Mouse (Mus musculus): Measurements from ENCODE around the gene Bmp2k. TPM values are rescaled to one million over a fixed set of nuclear protein-coding genes. Genes with fewer than 3 reads are reported as not detected.

Gene Bmp2k
- polyA plus RNA-seq, 1 experiment from 2014 or later: 26.5 TPM

GRCm38 (mm10) chr5:96980008-96980634, 17.4 kb upstream of the Bmp2k start:
- H3K4me1 ChIP-seq (ENCODE audit: control insufficient read depth, low read depth, low read length): peaks cover 14% of the 10 kb centered on the region
- 15% methylated on average over 15 of the region's 15 CpGs for WGBS (ENCODE audit: insufficient replicate concordance)
- H3K4me2 ChIP-seq (ENCODE audit: low read depth, low read length): peak overlapping the region; percentile 38
- no peaks in the 10 kb centered on the region for H3K36me3 ChIP-seq (ENCODE audit: control insufficient read depth, insufficient read depth)
- H3K27me3 ChIP-seq (ENCODE audit: control insufficient read depth, insufficient read depth, low read depth, low read length): peaks cover 22% of the 10 kb centered on the region
- H3K9me3 ChIP-seq (replicated peaks; ENCODE audit: control insufficient read depth, low read length): no peaks in the 10 kb centered on the region
- peak overlapping the region; percentile 35; the same call in 1 of the 2 replicates for H3K27ac ChIP-seq (ENCODE audit: low read length)
- 0 out of 2 replicates have a peak overlapping the region, but pooled peaks have one; percentile 11 for H3K4me3 ChIP-seq (ENCODE audit: low read depth, low read length)
- H3K9ac ChIP-seq (ENCODE audit: low read depth, low read length): no peak overlapping the region
- ATAC-seq (ENCODE audit: low read depth): no peak

GRCm38 (mm10) chr5:96981987-96982386, 15.5 kb upstream of the Bmp2k start:
- no peak for ATAC-seq (ENCODE audit: low read depth)
- H3K4me1 ChIP-seq (ENCODE audit: control insufficient read depth, low read depth, low read length): peaks cover 14% of the 10 kb centered on the region
- no peaks in the 10 kb centered on the region for H3K36me3 ChIP-seq (ENCODE audit: control insufficient read depth, insufficient read depth)
- no peak overlapping the region for H3K27ac ChIP-seq (ENCODE audit: low read length)
- H3K9ac ChIP-seq (ENCODE audit: low read depth, low read length): no peak overlapping the region
- peaks cover 22% of the 10 kb centered on the region for H3K27me3 ChIP-seq (ENCODE audit: control insufficient read depth, insufficient read depth, low read depth, low read length)
- H3K4me3 ChIP-seq (ENCODE audit: low read depth, low read length): no peak overlapping the region
- H3K4me2 ChIP-seq (ENCODE audit: low read depth, low read length): no peak overlapping the region
- no peaks in the 10 kb centered on the region for H3K9me3 ChIP-seq (replicated peaks; ENCODE audit: control insufficient read depth, low read length)
- WGBS (ENCODE audit: insufficient replicate concordance): 64% methylated on average over 3 of the region's 3 CpGs

- Histone ChIP-seq H3K27me3 (ENCODE audit: control insufficient read depth, insufficient read depth, low read depth, low read length) (peaks cover 22% of the 10 kb centered on the region), H3K4me3 (ENCODE audit: low read depth, low read length) (no peak overlapping the region), H3K27ac (ENCODE audit: low read length) (no peak overlapping the region), H3K9me3 (replicated peaks; ENCODE audit: control insufficient read depth, low read length) (no peaks in the 10 kb centered on the region), H3K36me3 (ENCODE audit: control insufficient read depth, insufficient read depth) (no peaks in the 10 kb centered on the region), H3K4me2 (ENCODE audit: low read depth, low read length) (no peak overlapping the region), H3K9ac (ENCODE audit: low read depth, low read length) (no peak overlapping the region), H3K4me1 (ENCODE audit: control insufficient read depth, low read depth, low read length) (peaks cover 16% of the 10 kb centered on the region)
- 51% methylated on average over 7 of the region's 7 CpGs for WGBS (ENCODE audit: insufficient replicate concordance)
- no peak for ATAC-seq (ENCODE audit: low read depth)
Observed at GRCm38 (mm10) chr5:96983142-96983541, 14.3 kb upstream of the Bmp2k start.

- ATAC-seq (ENCODE audit: low read depth): no peak
- peak overlapping the region; percentile 10; the same call in 1 of the 2 replicates for H3K27ac ChIP-seq (ENCODE audit: low read length)
- peaks cover 3% of the 10 kb centered on the region; the same call in 1 of the 2 replicates for H3K27me3 ChIP-seq (ENCODE audit: control insufficient read depth, insufficient read depth, low read depth, low read length)
- peaks cover 19% of the 10 kb centered on the region for H3K4me1 ChIP-seq (ENCODE audit: control insufficient read depth, low read depth, low read length)
- H3K9me3 ChIP-seq (replicated peaks; ENCODE audit: control insufficient read depth, low read length): no peaks in the 10 kb centered on the region
- H3K4me2 ChIP-seq (ENCODE audit: low read depth, low read length): no peak overlapping the region
- no peaks in the 10 kb centered on the region for H3K36me3 ChIP-seq (ENCODE audit: control insufficient read depth, insufficient read depth)
- H3K9ac ChIP-seq (ENCODE audit: low read depth, low read length): no peak overlapping the region
- H3K4me3 ChIP-seq (ENCODE audit: low read depth, low read length): no peak overlapping the region
- 86% methylated on average over 3 of the region's 3 CpGs for WGBS (ENCODE audit: insufficient replicate concordance)
Observed at GRCm38 (mm10) chr5:96986850-96987249, 10.6 kb upstream of the Bmp2k start.

- Histone ChIP-seq H3K4me1 (ENCODE audit: control insufficient read depth, low read depth, low read length) (peaks cover 20% of the 10 kb centered on the region), H3K4me3 (ENCODE audit: low read depth, low read length) (no peak overlapping the region), H3K9me3 (replicated peaks; ENCODE audit: control insufficient read depth, low read length) (no peaks in the 10 kb centered on the region), H3K36me3 (ENCODE audit: control insufficient read depth, insufficient read depth) (no peaks in the 10 kb centered on the region), H3K27ac (ENCODE audit: low read length) (peak overlapping the region; percentile 79), H3K27me3 (ENCODE audit: control insufficient read depth, insufficient read depth, low read depth, low read length) (no peaks in the 10 kb centered on the region), H3K9ac (ENCODE audit: low read depth, low read length) (peak overlapping the region; percentile 25; the same call in 1 of the 2 replicates), H3K4me2 (ENCODE audit: low read depth, low read length) (peak overlapping the region; percentile 28; the same call in 1 of the 2 replicates)
- WGBS (ENCODE audit: insufficient replicate concordance): 28% methylated on average over 4 of the region's 4 CpGs
- peak; percentile 100 for ATAC-seq (ENCODE audit: low read depth)
Observed at GRCm38 (mm10) chr5:96988880-96989279, 8.6 kb upstream of the Bmp2k start.

GRCm38 (mm10) chr5:96991156-96991555, 6.3 kb upstream of the Bmp2k start:
- Histone ChIP-seq H3K9me3 (replicated peaks; ENCODE audit: control insufficient read depth, low read length) (no peaks in the 10 kb centered on the region), H3K4me3 (ENCODE audit: low read depth, low read length) (no peak overlapping the region), H3K4me1 (ENCODE audit: control insufficient read depth, low read depth, low read length) (peaks cover 20% of the 10 kb centered on the region), H3K36me3 (ENCODE audit: control insufficient read depth, insufficient read depth) (no peaks in the 10 kb centered on the region), H3K9ac (ENCODE audit: low read depth, low read length) (no peak overlapping the region), H3K27me3 (ENCODE audit: control insufficient read depth, insufficient read depth, low read depth, low read length) (no peaks in the 10 kb centered on the region), H3K27ac (ENCODE audit: low read length) (peak overlapping the region; percentile 27; the same call in 1 of the 2 replicates), H3K4me2 (ENCODE audit: low read depth, low read length) (no peak overlapping the region)
- 91% methylated on average over 6 of the region's 6 CpGs for WGBS (ENCODE audit: insufficient replicate concordance)
- no peak for ATAC-seq (ENCODE audit: low read depth)

GRCm38 (mm10) chr5:96992651-96993050, 4.8 kb upstream of the Bmp2k start:
- H3K9ac ChIP-seq (ENCODE audit: low read depth, low read length): no peak overlapping the region
- peaks cover 26% of the 10 kb centered on the region for H3K4me1 ChIP-seq (ENCODE audit: control insufficient read depth, low read depth, low read length)
- H3K9me3 ChIP-seq (replicated peaks; ENCODE audit: control insufficient read depth, low read length): no peaks in the 10 kb centered on the region
- no peak for ATAC-seq (ENCODE audit: low read depth)
- no peak overlapping the region for H3K4me2 ChIP-seq (ENCODE audit: low read depth, low read length)
- no peaks in the 10 kb centered on the region for H3K27me3 ChIP-seq (ENCODE audit: control insufficient read depth, insufficient read depth, low read depth, low read length)
- 80% methylated on average over 5 of the region's 5 CpGs for WGBS (ENCODE audit: insufficient replicate concordance)
- H3K4me3 ChIP-seq (ENCODE audit: low read depth, low read length): no peak overlapping the region
- H3K27ac ChIP-seq (ENCODE audit: low read length): peak overlapping the region; percentile 26; the same call in 1 of the 2 replicates
- no peaks in the 10 kb centered on the region for H3K36me3 ChIP-seq (ENCODE audit: control insufficient read depth, insufficient read depth)

GRCm38 (mm10) chr5:96993057-96993456, 4.4 kb upstream of the Bmp2k start:
- no peak for ATAC-seq (ENCODE audit: low read depth)
- Histone ChIP-seq H3K9me3 (replicated peaks; ENCODE audit: control insufficient read depth, low read length) (no peaks in the 10 kb centered on the region), H3K36me3 (ENCODE audit: control insufficient read depth, insufficient read depth) (no peaks in the 10 kb centered on the region), H3K9ac (ENCODE audit: low read depth, low read length) (no peak overlapping the region), H3K4me1 (ENCODE audit: control insufficient read depth, low read depth, low read length) (peaks cover 25% of the 10 kb centered on the region), H3K4me3 (ENCODE audit: low read depth, low read length) (no peak overlapping the region), H3K27ac (ENCODE audit: low read length) (0 out of 2 replicates have a peak overlapping the region, but pooled peaks have one; percentile 26), H3K4me2 (ENCODE audit: low read depth, low read length) (no peak overlapping the region), H3K27me3 (ENCODE audit: control insufficient read depth, insufficient read depth, low read depth, low read length) (no peaks in the 10 kb centered on the region)
- 68% methylated on average over 8 of the region's 8 CpGs for whole genome bisulfite sequencing (ENCODE audit: insufficient replicate concordance)

GRCm38 (mm10) chr5:96995791-96996190, 1.7 kb upstream of the Bmp2k start:
- H3K36me3 ChIP-seq (ENCODE audit: control insufficient read depth, insufficient read depth): peaks cover under 1% of the 10 kb centered on the region

More at GRCm38 (mm10) chr5:96995791-96996190, 1.7 kb upstream of the Bmp2k start:
- Histone ChIP-seq H3K9me3 (replicated peaks; ENCODE audit: control insufficient read depth, low read length) (no peaks in the 10 kb centered on the region), H3K4me3 (ENCODE audit: low read depth, low read length) (no peak overlapping the region), H3K4me2 (ENCODE audit: low read depth, low read length) (no peak overlapping the region), H3K27ac (ENCODE audit: low read length) (no peak overlapping the region), H3K27me3 (ENCODE audit: control insufficient read depth, insufficient read depth, low read depth, low read length) (no peaks in the 10 kb centered on the region), H3K4me1 (ENCODE audit: control insufficient read depth, low read depth, low read length) (peaks cover 28% of the 10 kb centered on the region), H3K9ac (ENCODE audit: low read depth, low read length) (no peak overlapping the region)
- WGBS (ENCODE audit: insufficient replicate concordance): 78% methylated on average over 5 of the region's 5 CpGs
- no peak for ATAC-seq (ENCODE audit: low read depth)
